In genomic region chr1:136749188-136749587, GRCm38 (mm10) we compare ENCODE assay signal across 8 mouse cellular contexts.
DNase-seq lines count a peak whose midpoint lies in the region; ATAC-seq and TF ChIP-seq lines count a peak whose summit lies in the region.

No protein-coding gene starts in this region.

- no peak overlapping the region for H3K4me3 ChIP-seq in forebrain, postnatal 0 days (ENCODE audit: low read depth, low read length)
- H3K4me3 ChIP-seq in forebrain, embryonic 15.5 days, result no peak overlapping the region
- no peak overlapping the region for H3K4me3 ChIP-seq in midbrain, embryonic 14.5 days (replicated peaks; ENCODE audit: low read depth, low read length)
- no peak overlapping the region for H3K4me3 ChIP-seq in midbrain, embryonic 15.5 days
- H3K4me3 ChIP-seq in neural tube, embryonic 11.5 days (ENCODE audit: low read depth, low read length), result no peak overlapping the region

- H3K9ac ChIP-seq in forebrain, postnatal 0 days, result no peak overlapping the region
- no peak overlapping the region for H3K9ac ChIP-seq in forebrain, embryonic 15.5 days (replicated peaks)
- H3K9ac ChIP-seq in midbrain, embryonic 14.5 days (replicated peaks; ENCODE audit: low read length), result no peak overlapping the region
- no peak overlapping the region for H3K9ac ChIP-seq in midbrain, embryonic 15.5 days
- no peak overlapping the region for H3K9ac ChIP-seq in neural tube, embryonic 11.5 days (ENCODE audit: low read length)

- no peaks in the 10 kb centered on the region for H3K36me3 ChIP-seq in forebrain, postnatal 0 days (ENCODE audit: insufficient read depth)
- H3K36me3 ChIP-seq in forebrain, embryonic 15.5 days, result no peaks in the 10 kb centered on the region
- H3K36me3 ChIP-seq in midbrain, embryonic 14.5 days (ENCODE audit: control insufficient read depth, insufficient read depth, low read length), result no peaks in the 10 kb centered on the region
- H3K36me3 ChIP-seq in midbrain, embryonic 15.5 days (replicated peaks), result no peaks in the 10 kb centered on the region
- H3K36me3 ChIP-seq in neural tube, embryonic 11.5 days (ENCODE audit: control insufficient read depth, insufficient read depth, low read length), result no peaks in the 10 kb centered on the region

- no peaks in the 10 kb centered on the region for H3K9me3 ChIP-seq in forebrain, postnatal 0 days (ENCODE audit: low read length)
- no peaks in the 10 kb centered on the region for H3K9me3 ChIP-seq in forebrain, embryonic 15.5 days
- H3K9me3 ChIP-seq in midbrain, embryonic 14.5 days (ENCODE audit: control insufficient read depth, low read length), result no peaks in the 10 kb centered on the region
- H3K9me3 ChIP-seq in midbrain, embryonic 15.5 days, result no peaks in the 10 kb centered on the region
- no peaks in the 10 kb centered on the region for H3K9me3 ChIP-seq in neural tube, embryonic 11.5 days (ENCODE audit: control insufficient read depth, low read length)

- no peaks in the 10 kb centered on the region for H3K27me3 ChIP-seq in forebrain, postnatal 0 days (ENCODE audit: insufficient read depth, low read length)
- H3K27me3 ChIP-seq in forebrain, embryonic 15.5 days, result no peaks in the 10 kb centered on the region
- H3K27me3 ChIP-seq in midbrain, embryonic 14.5 days (ENCODE audit: control insufficient read depth, insufficient read depth, low read length), result no peaks in the 10 kb centered on the region
- H3K27me3 ChIP-seq in midbrain, embryonic 15.5 days (replicated peaks), result no peaks in the 10 kb centered on the region
- no peaks in the 10 kb centered on the region for H3K27me3 ChIP-seq in neural tube, embryonic 11.5 days (ENCODE audit: control insufficient read depth, insufficient read depth, low read length)

- no peak for ATAC-seq in forebrain, postnatal 0 days
- no peak for ATAC-seq in forebrain, embryonic 15.5 days (replicated peaks)
- no peak for ATAC-seq in midbrain, embryonic 14.5 days (ENCODE audit: low FRiP score, low TSS enrichment)
- no peak for ATAC-seq in midbrain, embryonic 15.5 days (replicated peaks)
- no peak for ATAC-seq in neural tube, embryonic 11.5 days (ENCODE audit: insufficient read depth, low FRiP score, low TSS enrichment)

- DNase-seq in forebrain, postnatal 0 days, result peak; percentile 44
- peak; percentile 62 for DNase-seq in midbrain, embryonic 14.5 days
- DNase-seq in adrenal gland, postnatal 25 days, result peak; percentile 26
- DNase-seq in induced T-regulatory cell, adult 2 months (ENCODE audit: low read depth), result peak; percentile 68
- peak; percentile 32 for DNase-seq in neural tube, embryonic 11.5 days (ENCODE audit: low spot score)
- no peak for DNase-seq in layer of hippocampus, postnatal 36 days

- no peak overlapping the region for H3K4me2 ChIP-seq in forebrain, postnatal 0 days (ENCODE audit: low read depth)
- no peak overlapping the region for H3K4me2 ChIP-seq in forebrain, embryonic 15.5 days (replicated peaks)
- no peak overlapping the region for H3K4me2 ChIP-seq in midbrain, embryonic 14.5 days (ENCODE audit: low read length)
- no peak overlapping the region for H3K4me2 ChIP-seq in midbrain, embryonic 15.5 days
- H3K4me2 ChIP-seq in neural tube, embryonic 11.5 days (ENCODE audit: low read depth), result no peak overlapping the region

- H3K27ac ChIP-seq in forebrain, postnatal 0 days (ENCODE audit: low read depth, low read length), result no peak overlapping the region
- H3K27ac ChIP-seq in forebrain, embryonic 15.5 days (replicated peaks), result no peak overlapping the region
- no peak overlapping the region for H3K27ac ChIP-seq in midbrain, embryonic 14.5 days (replicated peaks; ENCODE audit: low read depth, low read length)
- H3K27ac ChIP-seq in midbrain, embryonic 15.5 days, result no peak overlapping the region
- H3K27ac ChIP-seq in neural tube, embryonic 11.5 days (ENCODE audit: low read depth, low read length), result no peak overlapping the region

- WGBS in forebrain, postnatal 0 days, result 53% methylated on average over 8 of the region's 8 CpGs
- 56% methylated on average over 8 of the region's 8 CpGs for WGBS in forebrain, embryonic 15.5 days
- WGBS in midbrain, embryonic 14.5 days, result 57% methylated on average over 8 of the region's 8 CpGs
- WGBS in midbrain, embryonic 15.5 days, result 53% methylated on average over 8 of the region's 8 CpGs
- WGBS in neural tube, embryonic 11.5 days, result 62% methylated on average over 8 of the region's 8 CpGs

- peak; percentile 61 for TF ChIP-seq CTCF in forebrain, postnatal 0 days (IDR thresholded peaks at IDR 0.05; ENCODE audit: low read depth)

- H3K4me1 ChIP-seq in forebrain, postnatal 0 days (ENCODE audit: insufficient read depth), result no peaks in the 10 kb centered on the region
- no peaks in the 10 kb centered on the region for H3K4me1 ChIP-seq in forebrain, embryonic 15.5 days
- no peaks in the 10 kb centered on the region for H3K4me1 ChIP-seq in midbrain, embryonic 14.5 days (ENCODE audit: control insufficient read depth, insufficient read depth, low read length)
- H3K4me1 ChIP-seq in midbrain, embryonic 15.5 days, result no peaks in the 10 kb centered on the region
- no peaks in the 10 kb centered on the region for H3K4me1 ChIP-seq in neural tube, embryonic 11.5 days (ENCODE audit: control insufficient read depth, insufficient read depth, low read length)

Comparison
In these comparisons a context has a peak if more than half of its experiments do, and no peak if none do; other contexts are left out.
1. DNase-seq: peak in forebrain, postnatal 0 days (single experiment), midbrain, embryonic 14.5 days (single experiment), adrenal gland, postnatal 25 days (single experiment), induced T-regulatory cell, adult 2 months (single experiment) and neural tube, embryonic 11.5 days (single experiment); none in layer of hippocampus, postnatal 36 days (0 of 2).